Mouse (Mus musculus): ENCODE results near the gene Gpatch2. TPM values are rescaled to one million over a fixed set of nuclear protein-coding genes. Genes with fewer than 3 reads are reported as not detected.

The Gpatch2 gene
- polyA plus RNA-seq, 1 experiment from 2014 or later, result 32.1 TPM

- WGBS, result 91% methylated on average over 13 of the region's 13 CpGs
- no peaks in the 10 kb centered on the region for H3K4me1 ChIP-seq
- H3K4me3 ChIP-seq (replicated peaks), result no peak overlapping the region
- no peak overlapping the region for H3K27ac ChIP-seq
- H3K36me3 ChIP-seq (replicated peaks), result peaks cover 22% of the 10 kb centered on the region
- no peaks in the 10 kb centered on the region for H3K27me3 ChIP-seq
- no peak overlapping the region for H3K9ac ChIP-seq
- no peaks in the 10 kb centered on the region for H3K9me3 ChIP-seq
- no peak for ATAC-seq (ENCODE audit: low FRiP score)
- H3K4me2 ChIP-seq, result no peak overlapping the region
Observed at GRCm38 (mm10) chr1:187228414-187229146, 13.3 kb downstream of the Gpatch2 start.

DNA sequence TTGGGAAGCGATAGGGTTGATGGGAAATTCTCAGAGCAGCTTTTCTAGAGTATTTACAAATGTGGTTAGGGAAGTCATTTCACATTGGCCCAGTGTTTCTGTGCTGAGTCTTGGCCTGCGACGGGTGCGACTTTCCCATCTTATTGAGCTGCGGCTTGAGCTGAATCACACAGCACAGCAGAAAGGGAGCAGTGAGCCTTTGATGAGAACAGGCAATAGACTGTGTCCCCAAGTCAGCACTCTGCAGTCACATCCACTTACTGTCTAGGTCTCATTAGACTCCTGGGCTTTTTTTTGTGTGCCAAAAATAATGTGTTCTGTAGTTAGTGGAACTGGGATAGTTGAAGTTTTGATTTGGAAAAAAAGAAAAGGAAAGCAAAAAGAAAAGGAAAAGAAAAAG is 14.9 kb downstream of the Gpatch2 start:
- H3K36me3 ChIP-seq (replicated peaks), result peaks cover 25% of the 10 kb centered on the region

DNA sequence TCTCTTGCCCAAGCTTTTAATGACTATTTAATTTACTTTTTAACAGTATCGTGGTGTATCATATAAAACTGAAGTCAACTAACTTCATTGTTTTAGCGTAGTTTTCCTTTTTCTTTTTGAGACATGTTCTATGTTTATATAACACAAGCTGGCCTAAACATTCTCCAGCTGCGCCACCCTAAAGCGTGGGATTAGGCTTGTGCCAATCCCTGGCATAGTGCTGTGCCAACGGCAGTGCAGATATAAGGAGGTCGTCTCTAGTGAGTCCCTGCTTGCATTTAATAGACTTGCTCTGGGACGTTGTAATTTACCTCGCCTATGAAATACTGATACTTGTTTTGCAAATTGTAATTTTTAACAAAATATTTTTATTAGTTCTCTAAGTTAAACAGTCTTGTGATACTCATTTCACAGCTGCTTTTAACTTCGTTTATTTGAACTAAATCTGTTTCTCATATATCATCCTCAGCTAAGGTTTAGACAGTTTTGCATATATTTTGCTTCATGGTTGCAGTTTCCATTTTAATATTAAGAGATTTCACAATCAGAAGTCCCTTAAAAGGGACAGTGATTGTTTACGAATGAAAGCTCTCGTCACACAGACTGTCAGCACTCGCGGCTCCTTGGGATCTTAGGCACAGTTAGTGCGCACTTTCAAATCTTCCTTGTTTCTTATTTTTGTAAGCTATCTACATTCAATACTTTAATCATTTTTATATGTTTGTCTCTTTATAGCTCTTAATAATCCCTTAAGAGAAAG is 17.1 kb downstream of the Gpatch2 start:
- WGBS, result 92% methylated on average over 14 of the region's 14 CpGs
- H3K4me2 ChIP-seq, result no peak overlapping the region
- H3K27ac ChIP-seq, result no peak overlapping the region
- no peak for ATAC-seq (ENCODE audit: low FRiP score)
- H3K36me3 ChIP-seq (replicated peaks), result peaks cover 18% of the 10 kb centered on the region
- H3K4me3 ChIP-seq (replicated peaks), result no peak overlapping the region
- H3K27me3 ChIP-seq, result no peaks in the 10 kb centered on the region
- H3K4me1 ChIP-seq, result no peaks in the 10 kb centered on the region
- H3K9ac ChIP-seq, result no peak overlapping the region
- no peaks in the 10 kb centered on the region for H3K9me3 ChIP-seq

More for the DNA sequence above, 14.9 kb downstream of the Gpatch2 start:
- no peaks in the 10 kb centered on the region for H3K27me3 ChIP-seq
- H3K9ac ChIP-seq, result no peak overlapping the region
- H3K4me3 ChIP-seq (replicated peaks), result no peak overlapping the region
- 92% methylated on average over 5 of the region's 5 CpGs for WGBS
- H3K27ac ChIP-seq, result no peak overlapping the region
- no peak for ATAC-seq (ENCODE audit: low FRiP score)
- H3K9me3 ChIP-seq, result no peaks in the 10 kb centered on the region
- no peaks in the 10 kb centered on the region for H3K4me1 ChIP-seq
- H3K4me2 ChIP-seq, result no peak overlapping the region

DNA sequence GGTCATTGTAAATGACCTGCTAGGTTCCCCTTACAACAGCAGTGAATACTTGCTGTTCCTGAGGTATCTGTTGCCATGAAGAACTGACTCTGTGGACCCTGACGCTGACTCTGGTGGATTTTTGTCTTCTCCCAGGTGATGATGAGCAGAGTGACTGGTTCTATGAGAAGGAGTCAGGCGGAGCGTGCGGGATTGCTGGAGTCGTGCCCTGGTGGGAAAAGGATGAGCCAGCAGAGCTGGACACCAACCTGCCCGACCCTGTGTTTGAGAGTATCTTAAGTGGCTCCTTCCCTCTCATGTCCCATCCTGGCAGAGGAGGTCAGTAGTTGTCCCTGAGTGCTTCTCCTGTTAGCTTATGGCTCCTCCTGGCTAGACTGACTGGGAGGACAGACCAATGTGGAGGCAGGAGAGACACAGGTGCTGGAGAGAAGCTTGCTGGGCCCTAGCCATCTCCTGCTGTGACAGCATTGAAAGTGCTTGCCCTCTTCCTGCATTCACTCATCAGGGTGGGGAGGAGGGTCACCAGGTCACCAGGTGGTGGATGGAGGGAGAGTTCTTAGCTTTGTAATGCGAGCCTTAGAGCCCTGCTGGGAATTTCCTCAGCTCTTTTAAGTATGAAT is 17.8 kb downstream of the Gpatch2 start:
- WGBS, result 67% methylated on average over 7 of the region's 7 CpGs
- H3K36me3 ChIP-seq (replicated peaks), result peaks cover 18% of the 10 kb centered on the region

GRCm38 (mm10) chr1:187235161-187235560 is 19.9 kb downstream of the Gpatch2 start:
- H3K27me3 ChIP-seq, result no peaks in the 10 kb centered on the region
- 95% methylated on average over 3 of the region's 3 CpGs for WGBS
- H3K4me1 ChIP-seq, result no peaks in the 10 kb centered on the region
- no peak overlapping the region for H3K9ac ChIP-seq
- H3K4me3 ChIP-seq (replicated peaks), result no peak overlapping the region
- no peaks in the 10 kb centered on the region for H3K9me3 ChIP-seq
- no peak overlapping the region for H3K4me2 ChIP-seq
- peaks cover 18% of the 10 kb centered on the region for H3K36me3 ChIP-seq (replicated peaks)
- H3K27ac ChIP-seq, result no peak overlapping the region
- ATAC-seq (ENCODE audit: low FRiP score), result no peak

More for the DNA sequence above, 17.8 kb downstream of the Gpatch2 start:
- Histone ChIP-seq H3K27ac (no peak overlapping the region), H3K27me3 (no peaks in the 10 kb centered on the region), H3K4me2 (no peak overlapping the region), H3K4me3 (replicated peaks) (no peak overlapping the region), H3K9ac (no peak overlapping the region), H3K9me3 (no peaks in the 10 kb centered on the region), H3K4me1 (no peaks in the 10 kb centered on the region)
- ATAC-seq (ENCODE audit: low FRiP score), result no peak

GRCm38 (mm10) chr1:187236296-187236695 is 21.0 kb downstream of the Gpatch2 start:
- Histone ChIP-seq H3K4me2 (no peak overlapping the region), H3K27ac (no peak overlapping the region), H3K9ac (no peak overlapping the region), H3K4me1 (no peaks in the 10 kb centered on the region), H3K36me3 (replicated peaks) (peaks cover 16% of the 10 kb centered on the region), H3K4me3 (replicated peaks) (no peak overlapping the region), H3K9me3 (no peaks in the 10 kb centered on the region), H3K27me3 (no peaks in the 10 kb centered on the region)
- 88% methylated on average over 6 of the region's 6 CpGs for WGBS
- no peak for ATAC-seq (ENCODE audit: low FRiP score)

GRCm38 (mm10) chr1:187238061-187238460 is 22.8 kb downstream of the Gpatch2 start:
- no peaks in the 10 kb centered on the region for H3K4me1 ChIP-seq
- ATAC-seq (ENCODE audit: low FRiP score), result no peak
- WGBS, result 87% methylated on average over 4 of the region's 4 CpGs

GRCm38 (mm10) chr1:187240304-187240703 is 25.0 kb downstream of the Gpatch2 start:
- 95% methylated on average over 3 of the region's 3 CpGs for WGBS
- ATAC-seq (ENCODE audit: low FRiP score), result no peak
- H3K4me1 ChIP-seq, result no peaks in the 10 kb centered on the region
- no peaks in the 10 kb centered on the region for H3K9me3 ChIP-seq
- H3K4me3 ChIP-seq (replicated peaks), result no peak overlapping the region
- H3K9ac ChIP-seq, result no peak overlapping the region
- peaks cover 4% of the 10 kb centered on the region; the same call in 1 of the 2 replicates for H3K36me3 ChIP-seq (replicated peaks)
- no peaks in the 10 kb centered on the region for H3K27me3 ChIP-seq
- H3K4me2 ChIP-seq, result no peak overlapping the region
- H3K27ac ChIP-seq, result no peak overlapping the region

More at GRCm38 (mm10) chr1:187238061-187238460, 22.8 kb downstream of the Gpatch2 start:
- Histone ChIP-seq H3K36me3 (replicated peaks) (peaks cover 13% of the 10 kb centered on the region), H3K27ac (no peak overlapping the region), H3K9ac (no peak overlapping the region), H3K9me3 (no peaks in the 10 kb centered on the region), H3K4me3 (replicated peaks) (no peak overlapping the region), H3K4me2 (no peak overlapping the region), H3K27me3 (no peaks in the 10 kb centered on the region)

- H3K27ac ChIP-seq, result no peak overlapping the region
- no peak overlapping the region for H3K9ac ChIP-seq
- no peaks in the 10 kb centered on the region for H3K9me3 ChIP-seq
- no peak for ATAC-seq (ENCODE audit: low FRiP score)
- no peaks in the 10 kb centered on the region for H3K4me1 ChIP-seq
- H3K36me3 ChIP-seq (replicated peaks), result peaks cover 2% of the 10 kb centered on the region; the same call in 1 of the 2 replicates
- no peaks in the 10 kb centered on the region for H3K27me3 ChIP-seq
- H3K4me2 ChIP-seq, result no peak overlapping the region
- 92% methylated on average over 5 of the region's 5 CpGs for WGBS
- H3K4me3 ChIP-seq (replicated peaks), result no peak overlapping the region
Observed at GRCm38 (mm10) chr1:187241329-187241728, 26.0 kb downstream of the Gpatch2 start.

DNA sequence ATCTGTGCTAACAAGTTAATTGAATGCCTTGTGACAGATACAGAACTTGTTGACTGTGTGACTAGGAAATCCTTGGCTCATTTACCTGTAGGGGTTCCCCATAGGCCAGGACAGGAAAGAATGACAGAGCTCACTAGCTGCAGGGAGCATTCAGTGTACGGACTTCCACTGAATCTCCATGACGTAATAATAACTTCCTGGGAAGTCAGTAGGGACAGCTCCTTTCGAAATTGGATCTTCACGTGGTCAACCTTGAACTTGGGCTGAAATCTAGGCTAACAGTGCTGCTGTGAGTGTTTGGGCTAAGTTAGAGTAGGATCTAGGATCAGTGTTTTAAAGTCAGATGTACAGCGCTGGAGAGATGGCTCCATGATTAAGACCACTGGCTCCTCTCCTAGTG is 29.4 kb downstream of the Gpatch2 start:
- no peaks in the 10 kb centered on the region for H3K27me3 ChIP-seq
- no peak for ATAC-seq (ENCODE audit: low FRiP score)
- no peaks in the 10 kb centered on the region for H3K9me3 ChIP-seq
- no peak overlapping the region for H3K27ac ChIP-seq
- no peak overlapping the region for H3K4me2 ChIP-seq
- H3K9ac ChIP-seq, result no peak overlapping the region
- H3K36me3 ChIP-seq (replicated peaks), result no peaks in the 10 kb centered on the region
- no peak overlapping the region for H3K4me3 ChIP-seq (replicated peaks)
- 82% methylated on average over 5 of the region's 5 CpGs for WGBS
- no peaks in the 10 kb centered on the region for H3K4me1 ChIP-seq

GRCm38 (mm10) chr1:187250741-187251262 is 35.5 kb downstream of the Gpatch2 start:
- no peak for ATAC-seq (ENCODE audit: low FRiP score)
- no peaks in the 10 kb centered on the region for H3K9me3 ChIP-seq
- WGBS, result 84% methylated on average over 1 of the region's 1 CpGs
- no peak overlapping the region for H3K27ac ChIP-seq
- no peak overlapping the region for H3K4me3 ChIP-seq (replicated peaks)
- no peak overlapping the region for H3K4me2 ChIP-seq
- H3K27me3 ChIP-seq, result no peaks in the 10 kb centered on the region
- H3K9ac ChIP-seq, result no peak overlapping the region
- no peaks in the 10 kb centered on the region for H3K4me1 ChIP-seq
- H3K36me3 ChIP-seq (replicated peaks), result no peaks in the 10 kb centered on the region

GRCm38 (mm10) chr1:187258756-187259155 is 43.4 kb downstream of the Gpatch2 start:
- Histone ChIP-seq H3K9ac (no peak overlapping the region), H3K9me3 (no peaks in the 10 kb centered on the region), H3K36me3 (replicated peaks) (no peaks in the 10 kb centered on the region), H3K4me3 (replicated peaks) (no peak overlapping the region), H3K27ac (no peak overlapping the region), H3K4me1 (peaks cover 17% of the 10 kb centered on the region; the same call in 1 of the 2 replicates), H3K27me3 (no peaks in the 10 kb centered on the region), H3K4me2 (no peak overlapping the region)
- 84% methylated on average over 4 of the region's 4 CpGs for WGBS
- ATAC-seq (ENCODE audit: low FRiP score), result no peak
